In the genomic region with DNA sequence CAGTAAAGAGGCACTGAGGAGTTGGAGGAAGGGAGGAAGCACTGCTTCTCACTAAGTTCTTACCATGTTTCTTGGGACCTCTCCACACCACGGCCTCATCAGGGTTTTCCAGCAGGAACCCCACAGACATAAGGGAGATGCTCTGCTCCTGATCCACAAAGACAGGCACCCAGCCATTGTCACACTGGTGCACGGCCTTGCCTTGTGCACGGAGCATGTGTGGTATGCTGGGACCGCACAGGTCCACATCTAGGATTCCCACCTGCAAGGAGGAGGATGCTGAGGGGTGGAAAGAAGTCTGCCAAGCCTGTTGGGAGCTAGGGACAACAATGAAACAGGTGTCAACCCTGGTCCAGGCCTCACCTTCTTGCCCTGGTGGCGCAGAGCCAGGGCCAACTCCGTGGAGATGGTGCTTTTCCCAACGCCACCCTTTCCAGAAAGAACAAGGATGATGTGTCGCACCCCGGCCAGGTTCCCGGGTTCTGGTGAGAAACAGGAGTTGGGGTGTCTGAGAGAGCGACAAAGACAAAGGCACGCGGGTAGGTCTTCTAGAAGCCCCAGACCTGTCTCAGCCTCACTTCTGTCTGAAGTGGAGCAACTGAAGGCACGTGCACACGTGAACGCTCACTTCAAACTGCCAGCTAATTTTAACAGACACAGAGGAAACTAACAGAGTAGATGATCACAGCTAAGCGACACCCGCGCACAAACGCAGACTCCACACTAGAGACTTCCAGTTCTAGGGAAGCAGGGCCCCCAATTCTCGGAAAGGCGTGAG, we compare ENCODE assay signal across 1 mouse cellular context.
A peak's percentile ranks its signal among the peaks of the same experiment; 100 is the strongest.
TF ChIP-seq lines count a peak whose summit lies in the region.

No protein-coding gene starts in this region.

TF ChIP-seq in MEL, 35 proteins besides CTCF, POLR2A, EP300 and RAD21 (continued from another document):
- peak; percentile 80 for TF ChIP-seq MYC (IDR thresholded peaks at IDR 0.05; ENCODE audit: low read depth, low read length)
- no peak for TF ChIP-seq E2F4 (IDR thresholded peaks at IDR 0.05; ENCODE audit: borderline replicate concordance, low read depth, low read length)
- TF ChIP-seq BHLHE40 (IDR thresholded peaks at IDR 0.05; ENCODE audit: borderline replicate concordance, low read depth, low read length), result peak; percentile 44; the same call in 1 of the 2 replicates
- no peak for TF ChIP-seq ZC3H11A (IDR thresholded peaks at IDR 0.05; ENCODE audit: low read depth, low read length)
- no peak for TF ChIP-seq USF1 (IDR thresholded peaks at IDR 0.05; ENCODE audit: low read depth, low read length)
- no peak for TF ChIP-seq POLR2AphosphoS5 (IDR thresholded peaks at IDR 0.05; ENCODE audit: borderline replicate concordance, low read depth, low read length)
- no peak for TF ChIP-seq HCFC1 (IDR thresholded peaks at IDR 0.05; ENCODE audit: low read depth, low read length)
- TF ChIP-seq USF2 (IDR thresholded peaks at IDR 0.05; ENCODE audit: borderline replicate concordance in 1 of 2, insufficient read depth in 1 of 2, low read depth in 1 of 2, low read length in 2 of 2), result no peak
- no peak for TF ChIP-seq GATA1 (IDR thresholded peaks at IDR 0.05; ENCODE audit: low read depth, low read length)
- no peak for TF ChIP-seq NRF1 (IDR thresholded peaks at IDR 0.05; ENCODE audit: insufficient read depth, low read depth, low read length, poor library complexity, severe bottlenecking)
TF ChIP-seq in MEL: peak in this region for 2.
